Mouse (Mus musculus): ENCODE results near the gene Tspan4.

DNA sequence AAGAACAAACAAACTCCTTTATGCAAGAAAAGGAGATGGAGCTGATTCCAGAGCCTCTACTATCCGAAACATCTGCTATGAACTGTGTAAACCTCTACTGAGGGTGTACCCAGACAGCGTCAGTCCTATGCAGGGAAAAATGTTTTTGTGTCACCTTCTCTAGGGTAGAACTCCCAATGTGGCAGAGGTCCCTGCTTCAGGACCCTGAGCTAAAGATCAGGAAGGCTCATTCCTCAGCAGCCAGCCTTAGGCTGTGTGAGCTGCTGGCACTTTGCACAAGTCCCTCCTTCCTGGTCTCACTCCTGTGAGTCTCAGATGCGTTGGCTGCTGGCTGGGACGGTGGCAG lies 50.5 kb downstream of the Tspan4 start:
- TF ChIP-seq CTCF (IDR thresholded peaks at IDR 0.05; ENCODE audit: low read depth) (no peak), EP300 (IDR thresholded peaks at IDR 0.05; ENCODE audit: low read depth) (no peak)
